Mouse (Mus musculus): ENCODE results near the gene Fam83g. TPM values are rescaled to one million over a fixed set of nuclear protein-coding genes. Genes with fewer than 3 reads are reported as not detected.
A peak's percentile ranks its signal among the peaks of the same experiment; 100 is the strongest.

The Fam83g gene
- total and polyA plus RNA-seq, 2 experiments from 2014 or later = 0.16 to 0.60 TPM

- Histone ChIP-seq H3K9me3 (ENCODE audit: low read length) (no peaks in the 10 kb centered on the region), H3K4me1 (ENCODE audit: insufficient read depth, low read length) (no peaks in the 10 kb centered on the region), H3K9ac (replicated peaks; ENCODE audit: low read length, poor library complexity, severe bottlenecking) (no peak overlapping the region), H3K4me2 (ENCODE audit: low read depth, low read length, poor library complexity, severe bottlenecking) (no peak overlapping the region), H3K27me3 (ENCODE audit: insufficient read depth, low read length) (no peaks in the 10 kb centered on the region), H3K36me3 (ENCODE audit: insufficient read depth, low read length) (no peaks in the 10 kb centered on the region), H3K4me3 (ENCODE audit: low read depth, low read length) (no peak overlapping the region), H3K27ac (ENCODE audit: low read depth, low read length) (no peak overlapping the region)
- DNase-seq (ENCODE audit: low spot score) (no peak), ATAC-seq (ENCODE audit: low FRiP score) (no peak)
- no peak for TF ChIP-seq CTCF (IDR thresholded peaks at IDR 0.05)
Measured at GRCm38 (mm10) chr11:61698852-61699251, 15.0 kb downstream of the Fam83g start.

DNA sequence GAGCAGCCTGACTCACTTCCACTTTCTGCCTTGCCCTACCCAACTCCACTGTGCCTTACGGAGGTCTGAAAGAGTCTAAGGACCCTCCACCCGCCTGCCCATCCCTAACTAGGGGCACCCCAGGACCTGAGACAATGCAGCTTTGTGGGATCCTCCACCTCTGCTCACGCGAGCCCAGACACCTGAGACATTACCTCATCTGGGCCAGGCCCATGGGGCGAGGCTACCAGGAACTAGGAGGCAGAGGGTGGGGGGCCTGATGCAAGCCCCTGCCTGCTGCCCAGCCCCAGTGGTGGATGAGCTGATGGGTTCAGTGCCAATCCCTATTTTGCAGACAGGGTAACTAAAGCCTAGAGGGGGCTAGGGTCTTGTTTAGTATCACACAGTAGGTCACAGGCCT, 15.6 kb downstream of the Fam83g start:
- Histone ChIP-seq H3K4me2 (ENCODE audit: low read depth, low read length, poor library complexity, severe bottlenecking) (no peak overlapping the region), H3K9ac (replicated peaks; ENCODE audit: low read length, poor library complexity, severe bottlenecking) (no peak overlapping the region), H3K9me3 (ENCODE audit: low read length) (no peaks in the 10 kb centered on the region), H3K27me3 (ENCODE audit: insufficient read depth, low read length) (no peaks in the 10 kb centered on the region), H3K36me3 (ENCODE audit: insufficient read depth, low read length) (no peaks in the 10 kb centered on the region), H3K27ac (ENCODE audit: low read depth, low read length) (no peak overlapping the region), H3K4me3 (ENCODE audit: low read depth, low read length) (no peak overlapping the region), H3K4me1 (ENCODE audit: insufficient read depth, low read length) (no peaks in the 10 kb centered on the region)
- DNase-seq (ENCODE audit: low spot score) (no peak), ATAC-seq (ENCODE audit: low FRiP score) (no peak)
- WGBS = 93% methylated on average over 5 of the region's 5 CpGs
- no peak for TF ChIP-seq CTCF (IDR thresholded peaks at IDR 0.05)

DNA sequence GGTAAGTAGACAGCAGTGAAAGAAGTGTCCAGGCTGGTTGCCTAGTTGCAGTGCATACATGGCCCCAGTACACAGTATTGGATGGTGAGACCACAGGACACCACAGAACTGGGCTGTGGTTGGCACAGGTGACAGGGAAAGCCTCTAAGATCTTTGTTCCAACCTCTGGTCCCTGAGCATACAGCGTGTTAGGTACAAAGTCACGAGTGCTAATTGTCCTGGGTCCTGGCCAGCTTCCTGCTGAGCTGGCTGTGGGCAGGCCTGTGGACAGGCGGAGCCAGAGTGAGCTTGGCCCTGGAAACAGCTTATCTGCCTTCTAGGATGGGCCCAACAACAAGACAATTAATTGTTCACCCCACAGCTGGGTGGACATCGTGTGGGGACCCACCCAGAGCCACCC, 16.0 kb downstream of the Fam83g start:
- ATAC-seq (ENCODE audit: low FRiP score) (no peak), DNase-seq (ENCODE audit: low spot score) (peak; percentile 58)
- Histone ChIP-seq H3K4me2 (ENCODE audit: low read depth, low read length, poor library complexity, severe bottlenecking) (no peak overlapping the region), H3K36me3 (ENCODE audit: insufficient read depth, low read length) (no peaks in the 10 kb centered on the region), H3K27ac (ENCODE audit: low read depth, low read length) (no peak overlapping the region), H3K9ac (replicated peaks; ENCODE audit: low read length, poor library complexity, severe bottlenecking) (no peak overlapping the region), H3K4me3 (ENCODE audit: low read depth, low read length) (no peak overlapping the region), H3K9me3 (ENCODE audit: low read length) (no peaks in the 10 kb centered on the region), H3K27me3 (ENCODE audit: insufficient read depth, low read length) (no peaks in the 10 kb centered on the region), H3K4me1 (ENCODE audit: insufficient read depth, low read length) (no peaks in the 10 kb centered on the region)
- WGBS = 52% methylated on average over 4 of the region's 4 CpGs
- no peak for TF ChIP-seq CTCF (IDR thresholded peaks at IDR 0.05)

GRCm38 (mm10) chr11:61701696-61702095, 17.8 kb downstream of the Fam83g start:
- H3K4me3 ChIP-seq (ENCODE audit: low read depth, low read length) = no peak overlapping the region
- TF ChIP-seq CTCF (IDR thresholded peaks at IDR 0.05) = no peak

GRCm38 (mm10) chr11:61702494-61702893, 18.6 kb downstream of the Fam83g start:
- Histone ChIP-seq H3K27me3 (ENCODE audit: insufficient read depth, low read length) (no peaks in the 10 kb centered on the region), H3K4me3 (ENCODE audit: low read depth, low read length) (no peak overlapping the region), H3K9me3 (ENCODE audit: low read length) (no peaks in the 10 kb centered on the region), H3K4me1 (ENCODE audit: insufficient read depth, low read length) (no peaks in the 10 kb centered on the region), H3K36me3 (ENCODE audit: insufficient read depth, low read length) (no peaks in the 10 kb centered on the region), H3K9ac (replicated peaks; ENCODE audit: low read length, poor library complexity, severe bottlenecking) (no peak overlapping the region), H3K27ac (ENCODE audit: low read depth, low read length) (no peak overlapping the region), H3K4me2 (ENCODE audit: low read depth, low read length, poor library complexity, severe bottlenecking) (no peak overlapping the region)
- 96% methylated on average over 5 of the region's 5 CpGs for WGBS
- no peak for ATAC-seq (ENCODE audit: low FRiP score)
- DNase-seq (ENCODE audit: low spot score) = no peak
- TF ChIP-seq CTCF (IDR thresholded peaks at IDR 0.05) = no peak

More at GRCm38 (mm10) chr11:61701696-61702095, 17.8 kb downstream of the Fam83g start:
- no peak overlapping the region for H3K9ac ChIP-seq (replicated peaks; ENCODE audit: low read length, poor library complexity, severe bottlenecking)
- H3K4me2 ChIP-seq (ENCODE audit: low read depth, low read length, poor library complexity, severe bottlenecking) = no peak overlapping the region
- no peaks in the 10 kb centered on the region for H3K27me3 ChIP-seq (ENCODE audit: insufficient read depth, low read length)
- no peaks in the 10 kb centered on the region for H3K36me3 ChIP-seq (ENCODE audit: insufficient read depth, low read length)
- WGBS = 41% methylated on average over 5 of the region's 5 CpGs
- DNase-seq (ENCODE audit: low spot score) (no peak), ATAC-seq (ENCODE audit: low FRiP score) (no peak)
- no peaks in the 10 kb centered on the region for H3K4me1 ChIP-seq (ENCODE audit: insufficient read depth, low read length)
- no peak overlapping the region for H3K27ac ChIP-seq (ENCODE audit: low read depth, low read length)
- no peaks in the 10 kb centered on the region for H3K9me3 ChIP-seq (ENCODE audit: low read length)

- Histone ChIP-seq H3K9me3 (ENCODE audit: low read length) (no peaks in the 10 kb centered on the region), H3K27me3 (ENCODE audit: insufficient read depth, low read length) (no peaks in the 10 kb centered on the region), H3K27ac (ENCODE audit: low read depth, low read length) (no peak overlapping the region), H3K4me3 (ENCODE audit: low read depth, low read length) (no peak overlapping the region), H3K36me3 (ENCODE audit: insufficient read depth, low read length) (no peaks in the 10 kb centered on the region), H3K9ac (replicated peaks; ENCODE audit: low read length, poor library complexity, severe bottlenecking) (no peak overlapping the region), H3K4me2 (ENCODE audit: low read depth, low read length, poor library complexity, severe bottlenecking) (no peak overlapping the region), H3K4me1 (ENCODE audit: insufficient read depth, low read length) (no peaks in the 10 kb centered on the region)
- no peak for ATAC-seq (ENCODE audit: low FRiP score)
- no peak for DNase-seq (ENCODE audit: low spot score)
- no peak for TF ChIP-seq CTCF (IDR thresholded peaks at IDR 0.05)
- 96% methylated on average over 2 of the region's 2 CpGs for WGBS
Measured at GRCm38 (mm10) chr11:61705581-61705980, 21.7 kb downstream of the Fam83g start.

Data from midbrain, postnatal 0 days (tissue).